Mouse (Mus musculus): ENCODE results near the gene Bclaf3. TPM values are rescaled to one million over a fixed set of nuclear protein-coding genes. Genes with fewer than 3 reads are reported as not detected.

Gene Bclaf3
- 8.3 and 11.3 TPM in 2 replicates for polyA plus RNA-seq (2015; fragmentation: Nextera tagmentation; extraction: Ambion mirVana)

GRCm38 (mm10) chrX:159526388-159526787 is at the start of gene Bclaf3:
Gene Bclaf3 (plus strand): TSS chrX:159526688.

GRCm38 (mm10) chrX:159626907-159627587 is 100.6 kb downstream of the Bclaf3 start, which contains the start of gene Sh3kbp1:
Gene Sh3kbp1 (plus strand): TSS chrX:159627272.

Other genes with a start within 250 kb of the Bclaf3 start
- gene Eif1ax, start 154.5 kb upstream of the Bclaf3 start, polyA plus RNA-seq (2015; fragmentation: Nextera tagmentation; extraction: Ambion mirVana), result 78.7 and 90.8 TPM in 2 replicates
- 0.53 and 0.59 TPM in 2 replicates for gene Map7d2, start 112.1 kb upstream of the Bclaf3 start, polyA plus RNA-seq (2015; fragmentation: Nextera tagmentation; extraction: Ambion mirVana)
- 45.5 and 57.5 TPM in 2 replicates for gene Sh3kbp1, start 100.6 kb downstream of the Bclaf3 start, polyA plus RNA-seq (2015; fragmentation: Nextera tagmentation; extraction: Ambion mirVana)

Data from urinary bladder, postnatal 0 days (tissue).